Mouse (Mus musculus): ENCODE data around the gene Ccdc169.

- TF ChIP-seq EP300 (IDR thresholded peaks at IDR 0.05; ENCODE audit: low read depth) (no peak), CTCF (IDR thresholded peaks at IDR 0.05; ENCODE audit: low read depth) (no peak)
Observed at GRCm38 (mm10) chr3:55177271-55177670, 40.1 kb downstream of the Ccdc169 start.

All from liver, postnatal 0 days (tissue).